Mouse (Mus musculus) spleen, postnatal 36 days (tissue): ENCODE results near the gene Luc7l2.

Experiments used
- DNase-seq, 2 experiments: peaks; one replicate each; pipeline ENCODE4 v3.0.0; 2022; ENCODE audit warnings: low spot score in 2 of 2, mixed read lengths in 1 of 2

Luc7l2 gene

DNA sequence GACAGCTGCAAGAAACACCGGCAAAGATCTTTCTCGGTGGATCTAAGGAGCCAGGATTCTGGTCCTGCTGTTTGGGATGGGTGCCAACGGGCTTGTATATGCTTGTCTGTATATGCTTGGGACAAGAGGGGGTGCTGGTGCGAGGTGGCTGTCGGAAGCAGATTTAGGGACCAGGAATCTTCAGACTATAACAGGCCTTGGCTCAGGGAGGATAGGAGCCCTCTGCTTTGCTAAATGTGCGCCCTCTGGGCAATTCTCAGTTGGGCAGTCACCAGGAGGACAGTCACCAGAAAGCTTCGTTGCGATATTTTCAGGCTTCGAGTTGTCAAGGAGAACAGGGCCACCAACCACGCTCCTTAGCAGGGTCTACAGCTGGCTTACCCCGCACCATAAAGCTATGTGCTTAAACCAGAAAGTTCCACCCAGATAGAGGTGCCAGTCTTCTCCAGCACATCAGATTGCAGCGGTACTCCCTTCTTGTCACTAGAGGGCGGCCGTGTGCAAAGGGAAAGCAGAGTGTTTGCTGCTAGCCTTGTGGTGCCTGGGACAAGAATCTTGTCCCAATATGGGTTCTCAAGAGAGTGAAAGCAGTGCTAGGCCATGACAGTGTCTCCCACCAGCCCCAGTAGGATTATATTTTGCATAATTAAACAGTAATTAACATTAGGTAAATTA lies 99.3 kb downstream of the Luc7l2 start:
- peak; percentile 50 to 68 for DNase-seq
